Mouse (Mus musculus): ENCODE results near the gene Fam169b.

Fam169b gene

DNA sequence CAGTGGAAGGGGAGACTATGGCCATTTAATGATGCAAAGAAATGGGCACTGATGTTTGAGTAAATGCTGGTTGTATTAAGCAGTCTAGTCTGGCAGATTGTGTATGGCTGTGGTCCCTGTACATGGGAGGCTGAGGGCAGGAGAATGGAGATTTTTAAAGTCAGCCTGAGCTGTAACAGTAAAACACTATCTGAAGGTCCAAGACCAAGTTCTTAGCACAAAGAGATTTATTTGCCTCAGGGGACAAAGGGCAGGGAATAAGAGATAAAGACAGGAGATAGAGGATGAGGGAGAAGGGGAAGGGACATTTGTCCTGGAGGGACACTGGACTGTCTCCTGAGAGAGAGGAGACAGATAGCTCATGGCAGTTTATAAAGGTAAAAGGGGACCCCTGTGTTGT, at the start of gene Fam169b:
Gene Fam169b (plus strand): TSS at position 325 of the 400 bp plus-strand sequence.
- in situ Hi-C loops (cut with MboI, MseI) = loop anchor here (10.0 kb wide), 1 partner anchor 319 kb away; the partner anchor contains the start of gene Igf1r

DNA sequence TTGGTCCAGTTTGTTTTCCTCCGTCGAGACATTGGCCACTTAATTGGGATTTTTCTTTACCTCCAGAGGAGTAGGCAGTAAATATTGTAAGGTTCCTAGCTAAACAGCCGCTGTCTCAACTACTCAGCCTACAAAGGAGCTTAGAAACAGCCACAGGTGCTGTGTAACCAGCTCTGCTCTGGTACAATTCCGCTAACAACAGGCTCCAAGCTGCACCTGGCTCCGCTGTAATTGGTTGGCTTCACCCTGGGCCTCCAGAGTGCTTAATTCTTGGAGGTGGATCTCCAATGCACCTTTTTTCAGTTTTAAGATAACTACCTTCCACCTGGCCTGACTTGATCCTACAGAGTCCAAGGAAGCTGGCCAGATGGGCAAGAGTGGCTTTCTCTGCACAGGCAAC, 49.6 kb upstream of the Fam169b start:
- in situ Hi-C loops (cut with MboI, MseI) = no loop called here

DNA sequence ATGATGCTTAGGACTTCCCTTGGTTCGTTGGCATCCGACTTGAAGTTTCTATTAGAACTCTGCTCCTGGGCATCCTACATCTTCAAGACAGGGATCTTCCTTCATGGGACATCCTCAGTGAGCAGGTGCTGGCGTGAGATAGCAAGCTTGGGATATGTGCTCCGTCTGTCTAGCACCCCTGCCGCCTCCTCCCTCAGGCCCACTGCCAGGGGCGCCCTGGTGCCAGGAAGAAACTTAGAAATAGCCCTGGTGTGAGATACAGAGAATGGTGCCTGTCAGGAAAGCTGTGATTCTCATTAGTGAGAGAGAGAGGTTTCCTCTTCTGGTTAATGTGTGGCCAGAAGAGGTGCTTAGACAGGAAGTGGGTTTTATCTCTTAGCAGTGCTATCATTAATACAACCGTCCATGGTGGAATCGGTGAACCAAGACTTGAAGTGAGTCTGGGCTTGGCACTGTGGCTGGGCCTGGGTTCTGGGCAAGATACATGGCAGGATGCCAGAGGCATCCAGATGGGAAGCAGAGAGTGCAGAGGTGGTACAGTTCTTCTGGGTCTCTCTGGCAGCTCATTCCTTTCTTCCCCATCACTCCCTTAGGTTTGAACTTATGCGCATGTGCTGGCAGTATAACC, 48.1 kb upstream of the Fam169b start:
- in situ Hi-C loops (cut with MboI, MseI) = no loop called here

DNA sequence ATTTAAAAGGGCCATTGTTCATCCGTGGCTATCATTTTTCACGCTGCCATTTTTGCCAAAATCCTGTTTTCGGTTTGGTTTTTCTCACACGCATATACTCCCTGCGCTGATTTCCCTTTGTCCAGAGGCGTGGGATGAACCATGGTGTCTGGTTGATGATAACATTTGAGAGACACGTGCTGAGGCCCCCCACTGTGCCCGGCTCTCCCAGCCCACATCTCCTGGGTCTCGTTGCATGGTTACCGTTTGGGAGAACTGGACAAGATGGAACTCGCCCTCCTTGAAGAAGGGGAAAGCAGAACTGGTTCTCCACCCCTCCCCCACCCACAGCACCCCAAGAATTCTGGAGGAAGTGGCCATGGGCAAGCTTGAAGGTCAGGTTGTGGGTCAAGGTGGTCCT, 46.6 kb upstream of the Fam169b start:
- in situ Hi-C loops (cut with MboI, MseI) = no loop called here

DNA sequence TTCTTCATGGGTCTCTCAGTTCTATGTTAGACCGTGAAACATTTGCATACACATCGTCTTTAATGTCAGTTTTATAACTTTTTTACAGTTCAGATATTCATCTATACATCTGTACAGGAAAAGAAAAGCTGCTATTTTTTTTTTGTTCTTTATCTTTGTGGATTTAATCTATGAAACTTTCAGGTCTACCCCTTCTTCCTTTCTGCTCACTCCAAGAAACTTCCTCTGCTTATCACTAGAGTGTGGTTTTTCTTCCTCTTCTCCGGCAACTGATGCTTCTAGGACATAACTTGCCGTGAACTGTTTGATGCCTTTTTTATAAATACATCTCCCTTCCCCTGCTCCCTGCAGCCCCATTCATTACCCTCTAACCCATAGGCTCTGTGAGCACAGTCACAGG, 46.0 kb upstream of the Fam169b start:
- in situ Hi-C loops (cut with MboI, MseI) = no loop called here

DNA sequence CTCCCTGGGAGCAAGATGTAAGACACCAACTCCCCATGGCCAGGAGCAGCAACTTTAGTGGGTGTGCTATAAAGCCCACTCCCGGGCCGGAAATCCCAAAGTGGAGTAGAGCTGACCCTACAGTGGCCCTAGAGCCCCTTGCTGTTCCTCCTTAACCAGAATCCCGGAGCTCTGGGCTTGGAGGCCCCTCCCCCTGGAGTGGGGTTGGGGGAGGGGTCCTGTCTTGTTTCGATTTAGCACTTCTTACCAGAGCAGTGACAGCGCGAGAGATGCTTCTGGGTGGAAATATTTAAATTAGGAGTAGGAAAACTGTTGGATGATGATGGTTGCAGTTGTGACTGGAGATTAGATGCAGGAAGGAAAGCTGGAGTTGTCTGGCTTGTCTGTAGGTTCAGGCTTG, 45.1 kb upstream of the Fam169b start:
- in situ Hi-C loops (cut with MboI, MseI) = no loop called here

DNA sequence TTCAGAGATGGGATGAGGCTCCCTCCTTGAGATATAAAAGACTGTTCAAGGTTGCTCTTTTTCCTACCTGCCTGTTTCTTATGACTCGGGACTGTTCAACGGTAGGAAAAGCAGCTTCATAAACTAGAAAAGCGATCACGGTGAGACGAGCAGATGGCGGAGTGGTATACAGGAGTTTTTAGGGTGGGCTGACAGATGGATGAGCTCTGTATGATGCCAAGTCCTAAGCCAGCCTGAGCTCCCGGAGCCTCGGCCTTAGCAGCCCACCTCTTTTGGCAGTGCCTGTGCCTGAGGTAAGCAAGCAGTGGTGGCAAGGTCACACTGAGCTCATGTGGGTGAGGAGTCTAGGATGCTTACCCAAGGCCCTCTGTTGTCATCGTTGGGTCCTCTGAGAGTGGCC, 42.8 kb upstream of the Fam169b start:
- in situ Hi-C loops (cut with MboI, MseI) = no loop called here

DNA sequence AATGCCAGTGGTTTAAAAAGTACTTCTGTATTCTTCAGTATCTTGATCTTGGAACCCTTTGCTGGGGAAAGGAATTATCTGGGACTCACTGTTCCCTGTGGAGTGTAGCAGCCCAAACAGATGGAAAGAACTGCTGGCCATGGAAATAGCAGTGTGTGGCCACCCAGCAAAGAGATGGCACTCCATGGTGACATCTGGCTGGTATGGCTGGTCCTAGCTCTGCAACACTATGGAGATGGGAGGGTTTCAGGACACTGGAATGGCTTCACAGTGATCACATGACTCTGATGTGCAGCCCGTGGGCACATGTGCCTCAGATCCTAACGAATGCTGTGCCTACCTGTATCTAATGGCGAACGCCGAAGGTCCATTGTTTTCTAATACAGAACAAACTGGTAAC, 41.1 kb upstream of the Fam169b start:
- in situ Hi-C loops (cut with MboI, MseI) = no loop called here

DNA sequence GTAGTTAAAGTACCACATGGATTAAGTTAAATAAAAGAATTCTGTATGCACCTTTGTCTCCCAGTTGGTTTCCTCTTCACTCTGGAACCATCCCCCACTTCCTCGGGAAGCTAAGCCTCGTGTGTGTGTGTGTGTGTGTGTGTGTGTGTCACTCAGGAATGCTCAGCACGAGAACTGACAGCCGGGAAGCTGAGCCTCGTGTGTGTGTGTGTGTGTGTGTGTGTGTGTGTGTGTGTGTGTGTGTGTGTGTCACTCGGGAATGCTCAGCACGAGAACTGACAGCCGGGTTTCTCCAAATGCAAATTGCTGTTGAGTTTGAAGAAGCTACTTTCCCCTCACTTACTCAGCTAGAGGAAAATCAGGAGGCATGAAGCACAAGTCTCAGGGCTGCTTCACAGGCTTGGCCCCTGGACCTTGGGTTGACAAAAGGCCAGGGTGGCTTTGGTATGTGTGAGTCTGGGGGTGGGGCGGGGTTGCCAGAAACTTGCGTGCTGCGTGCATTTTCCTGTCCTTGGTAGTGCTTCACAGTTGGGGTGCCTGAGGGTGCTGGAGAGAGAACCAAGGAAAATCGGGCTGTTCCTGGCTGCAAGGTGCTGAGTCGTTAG, 39.9 kb upstream of the Fam169b start:
- in situ Hi-C loops (cut with MboI, MseI) = no loop called here

DNA sequence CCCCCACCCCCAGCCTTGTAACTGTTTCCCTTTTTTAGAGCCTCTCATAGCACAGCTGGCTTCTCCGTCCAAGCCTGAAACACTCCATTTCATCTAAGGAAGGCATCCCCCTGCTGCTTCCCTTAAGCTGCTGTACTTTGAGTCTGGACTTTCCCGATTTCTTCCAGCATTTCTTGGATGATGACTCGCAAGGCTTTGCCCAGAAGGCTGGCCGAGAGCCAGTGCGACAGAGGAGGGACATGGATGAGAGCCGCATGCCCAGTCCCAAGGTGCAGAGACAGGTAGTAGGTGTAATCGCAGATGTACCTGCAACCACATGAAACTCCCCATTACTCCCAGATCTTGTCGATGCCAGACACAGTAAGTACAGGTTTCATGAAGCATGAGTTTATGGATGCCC, 36.8 kb upstream of the Fam169b start:
- in situ Hi-C loops (cut with MboI, MseI) = no loop called here

DNA sequence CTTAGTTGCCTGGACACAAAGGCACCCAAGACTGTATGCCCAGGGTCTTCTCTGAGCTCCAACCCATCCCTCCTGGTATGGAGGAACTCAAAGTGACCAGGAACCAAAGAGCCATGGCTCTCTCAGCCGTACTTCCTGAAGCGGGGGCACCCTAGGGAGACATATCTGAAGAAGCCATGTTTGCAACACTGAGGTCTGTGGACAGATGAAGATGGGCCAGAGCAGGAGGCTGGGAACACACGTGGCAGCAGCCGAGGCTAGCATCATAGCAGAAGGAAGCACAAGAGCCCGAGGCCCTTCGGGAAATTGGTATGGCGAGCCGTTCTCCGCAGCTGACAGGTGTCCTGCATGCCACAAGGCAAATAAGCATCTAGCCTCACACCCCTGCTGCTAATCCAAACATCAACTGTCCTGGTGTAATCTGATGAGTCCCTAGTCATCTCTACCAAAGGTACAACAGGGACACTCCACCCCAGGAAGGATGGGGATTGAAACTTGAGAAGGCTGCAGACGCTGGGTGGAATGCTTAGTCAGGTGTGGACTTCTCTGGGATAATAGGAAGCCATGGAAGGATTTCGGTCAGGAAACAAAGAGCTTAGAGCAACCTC, 34.3 kb upstream of the Fam169b start:
- in situ Hi-C loops (cut with MboI, MseI) = no loop called here

DNA sequence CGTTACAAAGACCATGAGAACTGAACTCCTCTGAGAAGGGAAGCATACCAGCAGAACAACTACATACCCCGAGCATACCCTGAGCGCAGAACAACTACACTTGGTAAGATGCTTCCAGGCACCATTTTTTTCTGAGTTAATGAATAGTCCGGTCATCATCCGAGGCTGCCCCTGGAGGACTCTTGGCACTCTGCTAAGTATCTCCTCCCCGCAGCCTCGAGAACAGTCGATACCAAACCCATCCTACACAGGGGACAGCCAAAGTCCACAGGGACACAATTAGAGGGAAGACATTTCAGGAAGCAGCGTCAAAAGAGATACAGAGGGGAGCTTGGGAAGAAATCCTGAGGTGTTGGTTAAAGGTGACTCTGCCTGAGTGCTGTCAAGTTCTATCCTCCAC, 32.4 kb upstream of the Fam169b start:
- in situ Hi-C loops (cut with MboI, MseI) = no loop called here

DNA sequence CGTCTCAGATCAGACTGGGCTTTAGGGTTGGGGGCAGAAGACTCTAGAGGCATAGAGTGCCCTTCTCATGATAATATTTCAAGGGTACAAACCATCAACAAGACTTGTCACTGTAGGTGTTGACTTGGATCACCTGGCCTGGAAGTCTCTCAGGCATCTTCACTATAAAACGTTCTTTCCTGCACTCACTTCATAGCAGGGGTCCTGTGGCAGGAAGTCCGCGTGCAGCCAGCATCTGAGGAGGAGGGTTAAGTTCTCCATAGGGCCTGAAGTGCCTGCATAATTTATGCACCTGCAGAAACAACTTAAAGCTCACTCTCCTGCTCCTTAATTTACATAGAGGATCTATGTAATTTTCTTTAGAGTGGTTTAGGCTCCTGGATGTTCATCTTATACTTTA, 28.0 kb upstream of the Fam169b start:
- in situ Hi-C loops (cut with MboI, MseI) = no loop called here

DNA sequence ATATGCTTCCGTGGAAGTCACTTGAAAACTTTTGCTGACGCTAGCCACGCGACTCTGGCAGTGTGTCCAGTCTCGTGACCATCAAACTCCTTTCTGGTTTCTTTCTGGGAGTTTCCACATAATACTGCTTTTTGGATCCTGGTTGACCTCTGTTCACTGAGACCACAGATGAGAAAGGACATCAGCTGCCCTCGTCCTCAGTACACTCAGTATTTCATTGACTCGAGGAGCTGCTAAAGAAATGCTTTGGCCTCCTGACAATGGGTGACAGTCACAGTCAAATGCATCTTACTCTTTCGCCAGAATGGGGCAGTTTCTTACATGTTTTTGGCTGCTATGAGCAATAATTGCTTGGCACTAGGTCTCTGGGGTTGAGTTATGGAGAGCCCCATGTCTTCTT, 27.4 kb upstream of the Fam169b start:
- in situ Hi-C loops (cut with MboI, MseI) = no loop called here

DNA sequence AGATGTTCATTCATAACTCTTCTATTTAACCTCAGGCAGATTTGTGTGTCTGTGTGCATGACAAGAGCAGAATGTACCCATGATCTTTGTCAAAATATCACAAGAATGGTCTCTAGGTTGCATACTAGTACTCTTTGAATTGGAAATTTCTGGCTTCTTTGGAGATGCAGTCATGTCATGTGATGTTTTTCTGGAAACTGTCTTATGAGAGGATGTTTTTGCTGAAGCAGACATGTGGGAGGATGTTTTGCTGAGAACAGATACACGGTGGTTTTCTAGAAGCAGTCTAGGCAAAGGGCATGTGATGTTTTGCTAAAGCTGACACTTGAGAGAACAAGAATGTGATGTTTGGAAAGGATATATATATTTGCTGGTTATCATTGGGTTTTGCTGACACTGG, 23.2 kb upstream of the Fam169b start:
- in situ Hi-C loops (cut with MboI, MseI) = loop anchor here (5.0 kb wide), 1 partner anchor 37 kb away; no protein-coding TSS in a partner anchor

DNA sequence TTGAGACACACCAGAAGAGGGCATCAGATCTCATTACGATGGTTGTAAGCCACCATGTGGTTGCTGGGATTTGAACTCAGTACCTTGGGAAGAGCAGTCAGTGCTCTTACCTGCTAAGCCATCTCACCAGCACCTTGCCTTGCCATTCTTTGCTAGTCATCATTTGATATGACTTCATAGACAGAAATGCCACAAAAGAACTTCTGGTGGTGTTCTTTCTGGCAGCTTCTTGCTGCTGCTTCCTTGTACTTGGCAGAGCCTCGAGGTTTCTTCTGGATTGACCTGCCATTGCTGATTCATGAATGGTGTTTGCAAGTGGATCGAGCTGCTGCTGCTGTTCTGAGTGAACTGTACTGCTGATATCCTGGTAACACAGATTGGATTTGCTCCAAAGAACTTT, 22.7 kb upstream of the Fam169b start:
- in situ Hi-C loops (cut with MboI, MseI) = loop anchor here (5.0 kb wide), 1 partner anchor 36 kb away; no protein-coding TSS in a partner anchor

DNA sequence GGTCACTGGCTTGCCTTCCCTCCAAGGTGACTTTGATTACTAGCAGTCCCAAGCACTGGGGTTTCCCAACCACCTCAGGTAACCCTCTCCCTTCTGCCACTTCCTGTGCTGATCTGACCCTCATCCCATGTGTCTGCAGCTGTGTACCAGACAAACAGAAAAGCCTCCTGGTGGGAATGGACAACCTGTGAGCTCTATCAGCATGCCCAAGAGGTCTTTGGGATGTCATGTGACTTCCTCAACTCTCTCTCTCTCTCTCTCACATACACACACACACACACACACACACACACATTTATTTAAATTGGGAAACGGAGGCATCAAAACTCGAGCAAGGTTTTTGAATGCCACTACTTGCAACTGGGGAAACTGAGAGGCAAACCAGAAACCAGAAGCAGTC, 15.9 kb upstream of the Fam169b start:
- in situ Hi-C loops (cut with MboI, MseI) = no loop called here

DNA sequence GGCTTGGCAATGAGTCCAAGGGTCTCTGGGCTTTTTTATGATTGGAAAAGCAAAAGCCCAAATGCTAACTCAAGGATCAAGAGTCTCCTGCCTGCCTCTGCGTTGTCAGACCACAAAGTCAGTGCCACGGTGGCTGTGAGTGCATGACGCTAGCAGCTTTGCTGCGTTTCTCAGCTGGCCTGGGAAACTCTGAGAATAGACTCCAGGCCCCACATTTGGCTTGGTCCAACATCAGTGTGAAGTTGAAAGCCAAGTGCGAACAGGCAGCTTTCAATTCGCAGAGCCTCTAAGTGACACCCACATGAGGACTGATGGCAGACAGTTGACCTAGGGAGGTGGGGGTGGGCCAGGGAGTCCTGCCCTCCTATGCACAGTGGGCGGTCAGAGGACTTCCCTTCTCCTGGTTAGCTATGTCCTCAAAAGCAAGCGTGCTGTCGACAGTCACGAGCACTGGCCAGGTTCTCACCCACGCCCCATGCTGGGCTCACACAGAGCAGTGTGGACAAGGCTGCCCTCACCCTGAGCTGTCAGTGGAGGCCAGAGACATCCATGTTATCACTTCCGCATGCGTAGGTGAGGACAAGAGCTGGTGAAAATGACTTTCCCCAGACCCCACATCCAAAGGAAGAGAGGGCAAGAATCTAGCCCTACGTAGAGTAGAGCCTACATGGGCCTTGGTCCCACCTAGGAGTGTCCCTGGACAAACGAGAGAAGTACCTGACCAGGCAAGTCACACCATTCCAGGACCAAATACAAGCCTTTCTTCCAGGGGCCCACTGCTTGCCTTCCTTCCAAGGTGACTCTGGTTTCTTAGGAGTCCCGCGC, 15.1 kb upstream of the Fam169b start:
- in situ Hi-C loops (cut with MboI, MseI) = no loop called here

DNA sequence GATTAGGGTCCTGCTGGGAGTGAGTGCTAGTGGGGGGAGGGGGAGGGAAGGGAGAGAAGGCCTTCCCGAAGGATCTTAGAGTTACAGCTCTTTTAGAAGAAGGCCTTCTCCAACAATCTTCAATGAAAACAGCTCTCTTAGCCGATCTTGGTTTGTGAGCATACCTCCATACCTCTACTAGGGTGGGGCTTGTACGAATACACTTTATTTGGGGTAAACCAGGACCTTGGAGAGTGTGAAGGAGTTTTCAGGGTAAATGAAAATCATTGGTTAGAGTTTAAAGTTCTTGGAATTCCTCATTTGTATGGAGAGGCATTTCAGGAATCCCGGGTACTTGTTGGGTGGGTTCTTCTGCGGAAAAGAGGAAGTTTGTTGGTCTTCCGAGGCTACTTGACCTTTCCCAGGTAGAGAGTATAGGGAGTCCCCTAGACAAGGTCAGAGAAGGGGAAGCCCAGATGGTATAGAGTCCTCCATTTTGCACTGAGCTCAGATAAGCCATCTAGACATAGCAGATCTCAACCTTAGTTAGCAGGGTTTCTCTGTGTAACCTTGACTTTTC, 14.0 kb upstream of the Fam169b start:
- in situ Hi-C loops (cut with MboI, MseI) = no loop called here

DNA sequence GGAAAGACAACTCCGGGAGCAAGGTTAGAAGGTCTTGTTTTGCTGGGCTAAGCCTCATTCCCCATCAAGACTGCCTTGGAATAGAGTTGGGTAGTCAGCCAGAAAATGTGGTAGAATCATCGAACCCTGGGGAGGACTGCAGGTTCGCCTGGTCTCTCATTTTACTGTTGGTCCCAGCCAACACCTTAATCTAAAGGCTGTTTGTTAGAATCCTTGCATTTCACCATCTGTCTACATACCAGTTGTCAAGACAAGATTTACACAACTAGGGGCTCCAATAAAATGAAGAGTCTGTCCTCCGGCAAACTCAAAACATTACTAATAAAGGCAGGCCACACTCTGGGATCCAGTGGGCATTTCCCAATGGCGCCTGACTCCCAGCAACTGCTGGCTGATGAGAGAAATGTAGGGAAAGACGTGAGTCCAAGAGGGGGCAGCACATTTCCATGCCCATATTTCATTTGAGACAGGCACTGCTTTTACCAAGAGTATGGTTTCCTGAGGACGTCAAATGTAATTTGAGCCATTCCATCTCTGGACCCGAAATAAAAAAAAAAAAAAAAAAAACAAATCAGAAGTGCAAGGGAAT, 10.9 kb upstream of the Fam169b start:
- in situ Hi-C loops (cut with MboI, MseI) = no loop called here

DNA sequence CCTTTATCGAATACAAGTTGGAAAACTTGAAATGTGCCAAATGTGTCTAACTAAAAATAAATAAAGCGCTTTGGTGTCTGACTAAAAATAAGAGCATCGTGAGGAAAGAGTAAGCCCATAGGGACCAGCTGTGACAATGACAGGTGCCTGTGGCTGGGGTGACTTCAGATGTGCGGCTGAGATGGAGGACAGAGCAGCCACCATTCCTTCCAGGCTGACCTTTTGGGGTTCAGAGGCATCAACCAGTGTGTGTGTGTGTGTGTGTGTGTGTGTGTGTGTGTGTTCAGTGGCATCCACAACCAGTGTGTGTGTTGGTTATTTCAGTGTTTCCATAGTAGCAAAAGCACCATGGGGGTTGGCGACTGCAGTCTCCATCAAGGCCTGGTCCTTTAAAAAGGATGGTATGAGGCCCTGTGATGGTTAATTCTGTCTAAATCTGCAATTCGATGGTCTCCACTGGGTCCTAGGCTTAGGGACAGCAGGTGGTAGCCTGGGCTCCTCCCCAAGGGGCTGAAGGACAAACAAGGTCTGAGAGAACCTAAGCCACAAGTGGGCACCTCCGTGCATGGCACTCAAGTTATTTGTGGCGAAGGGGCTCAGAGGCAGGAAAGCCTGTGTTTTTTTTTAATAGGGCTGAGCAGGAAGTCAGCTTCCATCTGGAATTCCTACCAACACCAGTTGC, 10.2 kb upstream of the Fam169b start:
- in situ Hi-C loops (cut with MboI, MseI) = no loop called here
